Mouse (Mus musculus): Measurements from ENCODE around the gene Vmn1r93.
"Not testable (repeated sequence)": the region's sequence is repeated elsewhere in the genome, so short reads cannot be mapped to it uniquely, and the experiment has no call there.

The Vmn1r93 gene

GRCm38 (mm10) chr7:20138988-20139387 is at the start of gene Vmn1r93:
Gene Vmn1r93 (minus strand): TSS chr7:20139088.
- not testable (repeated sequence) for DNase-seq (ENCODE audit: low spot score)

- DNase-seq (ENCODE audit: low spot score) = not testable (repeated sequence)
These were observed 29.4 kb upstream of the Vmn1r93 start, which contains the start of gene Vmn1r94 for GRCm38 (mm10) chr7:20168277-20168676. Gene Vmn1r94 (minus strand): TSS chr7:20168377.

GRCm38 (mm10) chr7:20122479-20122878 is 16.4 kb downstream of the Vmn1r93 start, which contains the start of gene Gm16442:
Gene Gm16442 (minus strand): TSS chr7:20122579.
- DNase-seq (ENCODE audit: low spot score) = not testable (repeated sequence)

- DNase-seq (ENCODE audit: low spot score) = not testable (repeated sequence)
These were observed 39.5 kb downstream of the Vmn1r93 start, which contains the start of gene Vmn1r91 for GRCm38 (mm10) chr7:20099380-20099779. Gene Vmn1r91 (plus strand): TSS chr7:20099680.
